Mouse (Mus musculus): Measurements from ENCODE around the gene Qrich2. TPM values are rescaled to one million over a fixed set of nuclear protein-coding genes. Genes with fewer than 3 reads are reported as not detected.
A peak's percentile ranks its signal among the peaks of the same experiment; 100 is the strongest.
"Not testable (repeated sequence)": the region's sequence is repeated elsewhere in the genome, so short reads cannot be mapped to it uniquely, and the experiment has no call there.

Gene Qrich2
- polyA plus RNA-seq, 1 experiment from 2014 or later, result 0.30 TPM

- Histone ChIP-seq H3K4me1 (replicated peaks) (peaks cover 20% of the 10 kb centered on the region), H3K36me3 (peaks cover 10% of the 10 kb centered on the region), H3K9me3 (no peaks in the 10 kb centered on the region), H3K27me3 (replicated peaks) (no peaks in the 10 kb centered on the region), H3K4me3 (replicated peaks) (no peak overlapping the region), H3K9ac (no peak overlapping the region), H3K4me2 (replicated peaks) (peak overlapping the region; percentile 46), H3K27ac (peak overlapping the region; percentile 90)
- no peak for ATAC-seq
- WGBS, result 54% methylated on average over 6 of the region's 6 CpGs
Observed at GRCm38 (mm10) chr11:116432127-116432526, 33.9 kb downstream of the Qrich2 start.

GRCm38 (mm10) chr11:116431428-116432077, 34.5 kb downstream of the Qrich2 start:
- ATAC-seq, result peak; percentile 48
- 43% methylated on average over 11 of the region's 11 CpGs for WGBS

GRCm38 (mm10) chr11:116430723-116431427, 35.2 kb downstream of the Qrich2 start:
- peaks cover 8% of the 10 kb centered on the region for H3K4me1 ChIP-seq (replicated peaks)
- 0 out of 2 replicates have a peak, but pooled peaks cover 2% of the 10 kb centered on the region for H3K36me3 ChIP-seq
- WGBS, result 27% methylated on average over 22 of the region's 22 CpGs
- peak overlapping the region; percentile 90 for H3K27ac ChIP-seq
- no peaks in the 10 kb centered on the region for H3K9me3 ChIP-seq
- no peak overlapping the region for H3K9ac ChIP-seq
- peak; percentile 9 for ATAC-seq
- peak overlapping the region; percentile 46 for H3K4me2 ChIP-seq (replicated peaks)
- no peak overlapping the region for H3K4me3 ChIP-seq (replicated peaks)
- H3K27me3 ChIP-seq (replicated peaks), result no peaks in the 10 kb centered on the region

More at GRCm38 (mm10) chr11:116431428-116432077, 34.5 kb downstream of the Qrich2 start:
- H3K36me3 ChIP-seq, result 0 out of 2 replicates have a peak, but pooled peaks cover 5% of the 10 kb centered on the region
- peak overlapping the region; percentile 2; the same call in 1 of the 2 replicates for H3K4me3 ChIP-seq (replicated peaks)
- H3K4me1 ChIP-seq (replicated peaks), result peaks cover 14% of the 10 kb centered on the region
- H3K27me3 ChIP-seq (replicated peaks), result no peaks in the 10 kb centered on the region
- H3K27ac ChIP-seq, result peak overlapping the region; percentile 90
- peak overlapping the region; percentile 46 for H3K4me2 ChIP-seq (replicated peaks)
- no peaks in the 10 kb centered on the region for H3K9me3 ChIP-seq
- H3K9ac ChIP-seq, result no peak overlapping the region

- ATAC-seq, result no peak
- Histone ChIP-seq H3K36me3 (no peaks in the 10 kb centered on the region), H3K4me2 (replicated peaks) (peak overlapping the region; percentile 46; the same call in 1 of the 2 replicates), H3K9me3 (no peaks in the 10 kb centered on the region), H3K9ac (peak overlapping the region; percentile 15; the same call in 1 of the 2 replicates), H3K4me1 (replicated peaks) (peaks cover 4% of the 10 kb centered on the region; the same call in 1 of the 2 replicates), H3K27me3 (replicated peaks) (no peaks in the 10 kb centered on the region), H3K4me3 (replicated peaks) (no peak overlapping the region), H3K27ac (peak overlapping the region; percentile 90)
- WGBS, result 66% methylated on average over 9 of the region's 9 CpGs
Observed at GRCm38 (mm10) chr11:116429862-116430613, 36.0 kb downstream of the Qrich2 start.

- WGBS, result 29% methylated on average over 13 of the region's 13 CpGs
- Histone ChIP-seq H3K9ac (peak overlapping the region; percentile 26; the same call in 1 of the 2 replicates), H3K27ac (peak overlapping the region; percentile 90), H3K36me3 (no peaks in the 10 kb centered on the region), H3K27me3 (replicated peaks) (no peaks in the 10 kb centered on the region), H3K4me1 (replicated peaks) (peaks cover 4% of the 10 kb centered on the region; the same call in 1 of the 2 replicates), H3K9me3 (no peaks in the 10 kb centered on the region), H3K4me3 (replicated peaks) (no peak overlapping the region), H3K4me2 (replicated peaks) (peak overlapping the region; percentile 38; the same call in 1 of the 2 replicates)
- peak; percentile 79 for ATAC-seq
Observed at GRCm38 (mm10) chr11:116428872-116429859, 36.9 kb downstream of the Qrich2 start.

- Histone ChIP-seq H3K27me3 (replicated peaks) (no peaks in the 10 kb centered on the region), H3K4me1 (replicated peaks) (peaks cover 7% of the 10 kb centered on the region), H3K4me2 (replicated peaks) (no peak overlapping the region), H3K27ac (no peak overlapping the region), H3K36me3 (no peaks in the 10 kb centered on the region), H3K4me3 (replicated peaks) (no peak overlapping the region), H3K9me3 (no peaks in the 10 kb centered on the region), H3K9ac (no peak overlapping the region)
- ATAC-seq, result no peak
- 64% methylated on average over 6 of the region's 6 CpGs for WGBS
Observed at GRCm38 (mm10) chr11:116426852-116427575, 39.0 kb downstream of the Qrich2 start.

- not testable (repeated sequence) for H3K9ac ChIP-seq; H3K4me3 ChIP-seq (replicated peaks); ATAC-seq; H3K27me3 ChIP-seq (replicated peaks); H3K9me3 ChIP-seq; H3K4me2 ChIP-seq (replicated peaks); H3K27ac ChIP-seq; H3K4me1 ChIP-seq (replicated peaks); H3K36me3 ChIP-seq
- 82% methylated on average over 11 of the region's 11 CpGs for WGBS
Observed at GRCm38 (mm10) chr11:116426328-116426727, 39.7 kb downstream of the Qrich2 start.

- H3K27ac ChIP-seq, result no peak overlapping the region
- 43% methylated on average over 8 of the region's 8 CpGs for WGBS
- ATAC-seq, result no peak
- H3K36me3 ChIP-seq, result no peaks in the 10 kb centered on the region
- H3K4me1 ChIP-seq (replicated peaks), result peaks cover 7% of the 10 kb centered on the region; the same call in 1 of the 2 replicates
- no peak overlapping the region for H3K9ac ChIP-seq
- H3K9me3 ChIP-seq, result no peaks in the 10 kb centered on the region
- no peak overlapping the region for H3K4me2 ChIP-seq (replicated peaks)
- no peaks in the 10 kb centered on the region for H3K27me3 ChIP-seq (replicated peaks)
- no peak overlapping the region for H3K4me3 ChIP-seq (replicated peaks)
Observed at GRCm38 (mm10) chr11:116424621-116425407, 41.2 kb downstream of the Qrich2 start.

GRCm38 (mm10) chr11:116423782-116424620, 42.0 kb downstream of the Qrich2 start:
- H3K27me3 ChIP-seq (replicated peaks), result no peaks in the 10 kb centered on the region
- no peak overlapping the region for H3K9ac ChIP-seq
- no peak overlapping the region for H3K4me2 ChIP-seq (replicated peaks)
- ATAC-seq, result no peak
- H3K4me3 ChIP-seq (replicated peaks), result no peak overlapping the region
- H3K9me3 ChIP-seq, result no peaks in the 10 kb centered on the region
- H3K4me1 ChIP-seq (replicated peaks), result peaks cover 7% of the 10 kb centered on the region; the same call in 1 of the 2 replicates
- WGBS, result 64% methylated on average over 10 of the region's 10 CpGs
- no peak overlapping the region for H3K27ac ChIP-seq
- no peaks in the 10 kb centered on the region for H3K36me3 ChIP-seq

GRCm38 (mm10) chr11:116423214-116423613, 42.8 kb downstream of the Qrich2 start:
- no peak for ATAC-seq
- Histone ChIP-seq H3K4me1 (replicated peaks) (peaks cover 9% of the 10 kb centered on the region; the same call in 1 of the 2 replicates), H3K27ac (no peak overlapping the region), H3K9ac (no peak overlapping the region), H3K36me3 (no peaks in the 10 kb centered on the region), H3K9me3 (no peaks in the 10 kb centered on the region), H3K4me3 (replicated peaks) (no peak overlapping the region), H3K27me3 (replicated peaks) (no peaks in the 10 kb centered on the region), H3K4me2 (replicated peaks) (no peak overlapping the region)
- 80% methylated on average over 6 of the region's 6 CpGs for WGBS

All from intestine, embryonic 15.5 days (tissue).